Mouse (Mus musculus) testis, postnatal 14 days (tissue): Measurements from ENCODE around the gene Ppp1r12c.

Experiments used
- DNase-seq: peaks from one replicate; pipeline ENCODE4 v3.0.0; 2021; ENCODE audit warnings: low spot score

Gene Ppp1r12c

DNA sequence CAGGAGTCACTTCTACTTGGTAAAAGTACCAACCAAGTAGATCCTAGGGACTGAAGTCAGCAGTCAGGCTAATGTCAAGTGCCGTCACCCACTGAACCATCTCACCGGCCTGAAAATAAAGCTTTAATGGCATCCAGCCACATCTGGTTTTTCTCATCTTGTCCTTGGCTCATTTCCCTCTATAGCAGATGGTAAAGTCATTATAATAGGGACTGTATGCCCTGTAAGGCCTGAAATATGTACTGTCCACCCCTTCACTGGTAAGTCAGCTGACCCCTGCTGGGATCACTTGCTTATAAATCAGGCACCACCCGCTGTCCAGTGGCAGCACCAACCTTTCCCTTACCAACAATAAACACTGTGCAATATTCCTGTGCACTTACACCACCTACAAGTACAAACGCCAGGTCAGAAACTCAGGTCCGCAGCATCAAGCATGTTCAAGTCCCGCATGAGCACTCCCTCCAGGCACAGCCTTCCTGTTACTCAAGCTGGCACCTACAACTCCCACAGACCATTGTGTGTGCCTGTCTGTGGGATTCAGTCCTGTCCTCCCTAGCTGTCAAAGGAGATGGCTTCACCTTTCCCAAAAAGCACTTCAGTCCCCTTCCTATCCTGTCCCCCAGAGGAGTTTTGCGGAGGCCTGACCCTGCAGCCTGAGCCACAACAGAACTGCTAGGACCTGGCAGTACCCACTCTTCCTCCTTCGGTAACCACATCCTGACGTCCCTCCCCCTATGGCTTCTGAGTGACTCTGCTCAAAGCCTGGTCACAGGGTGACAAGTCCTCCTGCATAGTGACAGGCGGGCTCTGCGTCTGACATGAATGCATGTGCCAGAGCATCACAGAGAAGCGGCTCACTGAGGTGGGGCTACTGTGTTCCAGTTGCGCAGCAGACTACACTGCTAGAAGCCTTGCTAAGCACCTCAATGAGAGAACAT, 8.9 kb downstream of the Ppp1r12c start:
- no peak for DNase-seq

DNA sequence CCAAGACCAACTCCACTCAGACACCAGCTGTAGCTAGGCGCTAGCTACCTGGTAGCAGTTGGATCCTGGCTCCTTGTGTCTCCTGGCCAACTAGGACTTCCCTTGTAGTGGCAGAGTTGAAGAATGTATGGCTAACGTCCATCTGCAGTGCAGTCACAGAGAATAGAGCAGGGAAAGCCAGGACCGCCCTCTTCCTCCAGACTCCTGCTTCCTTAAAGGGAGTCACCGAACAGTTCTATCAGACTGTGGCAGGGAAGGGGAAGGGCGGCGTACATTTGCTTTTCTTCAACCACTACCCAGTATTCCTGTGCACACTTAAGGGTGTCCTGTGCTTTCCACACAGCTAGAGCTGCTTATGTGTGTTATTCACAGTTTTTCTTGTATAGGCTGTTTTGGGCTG, 10.2 kb downstream of the Ppp1r12c start:
- peak; percentile 51 for DNase-seq

DNA sequence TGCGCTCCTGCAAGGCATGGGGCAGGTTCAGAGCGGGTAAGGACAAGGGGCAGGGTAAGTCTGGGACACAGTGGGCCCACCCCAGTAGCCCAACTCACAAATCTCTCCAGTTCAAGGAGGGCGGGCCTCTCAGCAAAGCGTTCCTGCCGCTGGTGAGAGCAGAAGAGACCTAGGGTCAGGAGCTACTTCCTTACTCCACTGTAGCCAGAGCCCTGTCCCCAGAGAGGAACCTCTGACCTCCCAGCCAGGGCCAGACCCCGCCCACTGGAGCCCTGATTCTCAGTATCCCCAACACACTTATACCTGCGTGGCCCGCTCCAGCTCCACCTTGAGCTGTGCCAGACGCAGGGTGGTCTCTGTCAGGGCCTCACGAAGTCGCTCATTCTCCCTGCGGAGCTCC, 19.2 kb downstream of the Ppp1r12c start:
- DNase-seq = no peak

DNA sequence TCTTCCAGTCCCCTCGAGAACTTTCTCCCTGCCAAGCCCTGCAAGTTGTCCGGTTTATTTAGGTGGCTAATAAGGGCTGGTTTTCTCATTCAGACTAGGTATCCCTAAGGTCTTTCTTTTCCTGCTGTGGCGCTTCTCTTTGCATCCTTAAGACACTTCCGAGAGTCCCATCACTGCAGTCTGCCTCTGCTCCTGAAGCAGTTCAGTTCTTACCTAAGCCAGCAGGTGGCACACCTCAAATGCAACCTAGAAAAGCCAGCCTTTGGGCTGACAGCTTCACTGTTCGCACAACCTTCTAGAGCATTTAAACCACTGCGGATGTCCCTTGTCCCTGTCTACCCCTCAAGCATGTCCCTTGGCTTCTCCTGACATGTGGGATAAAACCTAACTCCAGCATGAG, 21.8 kb downstream of the Ppp1r12c start:
- DNase-seq = no peak

DNA sequence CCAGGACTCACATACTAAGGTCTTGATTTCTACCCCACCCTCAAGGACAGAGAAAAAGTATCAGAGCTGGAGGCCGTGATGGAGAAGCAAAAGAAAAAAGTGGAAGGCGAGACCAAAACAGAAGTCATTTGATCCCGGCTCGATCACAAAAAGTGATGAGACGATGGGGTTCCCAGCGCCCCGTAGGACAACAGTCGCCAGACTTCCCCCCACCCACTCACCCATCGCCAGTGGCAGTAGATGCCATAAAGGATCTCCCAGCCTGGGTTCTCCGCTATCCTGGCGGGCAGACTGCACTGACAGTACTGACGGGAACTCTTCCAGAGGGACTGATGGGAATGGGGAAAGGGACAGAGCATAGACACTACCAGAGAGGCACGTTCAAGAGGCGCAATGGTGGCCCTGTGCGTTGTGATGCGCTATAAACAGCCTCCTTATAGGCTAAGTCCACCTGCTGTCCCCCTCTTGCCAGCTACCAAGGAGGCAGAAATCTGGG, 22.6 kb downstream of the Ppp1r12c start:
- no peak for DNase-seq

DNA sequence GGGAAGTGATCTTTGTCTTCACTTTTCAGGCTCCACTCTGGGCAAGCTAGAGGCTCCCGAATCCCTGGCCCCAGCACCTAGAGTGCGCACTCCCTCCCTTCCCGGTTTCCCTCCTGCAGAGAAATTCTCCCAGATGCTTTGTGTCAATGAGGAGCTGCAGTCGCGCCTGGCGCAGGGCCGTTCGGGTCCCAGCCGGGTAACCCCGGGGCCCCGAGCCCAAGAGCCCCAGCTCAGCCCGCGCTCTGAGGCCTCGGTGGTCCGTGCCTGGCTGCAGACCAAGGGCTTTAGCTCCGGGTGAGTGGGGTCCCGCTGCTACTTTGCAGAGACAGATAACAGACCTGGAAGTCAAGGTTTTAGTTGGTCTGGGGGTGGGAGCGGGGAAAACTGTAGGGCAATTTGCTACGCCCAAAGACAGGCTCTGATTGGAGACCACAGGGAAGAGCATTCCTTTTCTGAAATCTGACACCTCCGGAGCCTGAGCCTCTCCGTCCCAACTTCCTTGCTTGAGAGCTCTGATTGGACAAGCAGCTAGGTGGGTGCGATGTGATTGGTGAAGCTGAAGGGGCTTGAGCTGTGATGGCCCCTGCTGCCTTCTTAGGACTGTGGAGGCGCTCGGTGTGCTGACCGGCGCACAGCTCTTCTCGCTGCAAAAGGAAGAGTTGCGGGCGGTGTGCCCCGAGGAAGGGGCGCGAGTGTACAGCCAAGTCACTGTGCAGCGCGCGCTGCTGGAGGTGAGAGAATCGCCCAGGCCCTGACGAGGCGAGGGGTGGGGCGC, 23.3 kb downstream of the Ppp1r12c start:
- peak; percentile 85 for DNase-seq

DNA sequence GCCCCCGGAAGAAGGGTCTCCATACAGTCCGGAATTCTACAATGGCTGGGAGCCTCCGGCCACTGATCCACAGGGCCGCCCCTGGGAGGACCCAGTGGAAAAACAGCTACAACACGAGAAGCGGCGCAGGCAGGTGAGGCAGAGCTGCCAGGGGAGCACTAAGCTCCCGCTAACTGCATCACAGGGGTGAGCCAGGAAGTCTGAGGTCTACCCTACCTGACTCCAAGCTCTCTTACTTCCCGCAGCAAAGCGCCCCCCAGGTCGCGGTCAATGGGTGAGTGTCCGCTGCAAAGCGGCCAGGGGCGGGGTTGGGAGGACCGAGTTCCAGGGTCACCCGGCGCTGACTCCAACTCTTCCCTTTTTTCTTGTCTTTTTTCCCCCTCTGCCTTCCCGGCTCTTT, 27.5 kb downstream of the Ppp1r12c start:
- DNase-seq = no peak

DNA sequence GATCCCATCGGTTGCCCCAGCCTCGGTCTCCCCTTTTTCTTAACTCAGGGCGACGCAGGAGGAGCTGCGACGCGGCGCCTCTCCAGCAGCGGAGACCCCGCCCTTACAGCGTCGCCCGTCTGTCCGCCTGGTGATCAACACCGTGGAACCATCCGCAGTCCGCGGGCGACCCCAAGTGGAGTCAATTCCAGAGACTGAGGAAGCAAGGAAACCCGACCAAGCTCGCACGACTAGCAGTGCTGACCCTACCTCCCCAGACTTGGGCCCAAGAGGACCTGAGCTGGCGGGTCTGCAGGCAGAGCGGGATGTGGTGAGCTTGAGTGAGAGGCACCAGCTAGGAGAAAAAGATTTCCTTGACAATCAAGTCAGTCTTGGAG, 30.3 kb downstream of the Ppp1r12c start:
- peak; percentile 51 for DNase-seq

DNA sequence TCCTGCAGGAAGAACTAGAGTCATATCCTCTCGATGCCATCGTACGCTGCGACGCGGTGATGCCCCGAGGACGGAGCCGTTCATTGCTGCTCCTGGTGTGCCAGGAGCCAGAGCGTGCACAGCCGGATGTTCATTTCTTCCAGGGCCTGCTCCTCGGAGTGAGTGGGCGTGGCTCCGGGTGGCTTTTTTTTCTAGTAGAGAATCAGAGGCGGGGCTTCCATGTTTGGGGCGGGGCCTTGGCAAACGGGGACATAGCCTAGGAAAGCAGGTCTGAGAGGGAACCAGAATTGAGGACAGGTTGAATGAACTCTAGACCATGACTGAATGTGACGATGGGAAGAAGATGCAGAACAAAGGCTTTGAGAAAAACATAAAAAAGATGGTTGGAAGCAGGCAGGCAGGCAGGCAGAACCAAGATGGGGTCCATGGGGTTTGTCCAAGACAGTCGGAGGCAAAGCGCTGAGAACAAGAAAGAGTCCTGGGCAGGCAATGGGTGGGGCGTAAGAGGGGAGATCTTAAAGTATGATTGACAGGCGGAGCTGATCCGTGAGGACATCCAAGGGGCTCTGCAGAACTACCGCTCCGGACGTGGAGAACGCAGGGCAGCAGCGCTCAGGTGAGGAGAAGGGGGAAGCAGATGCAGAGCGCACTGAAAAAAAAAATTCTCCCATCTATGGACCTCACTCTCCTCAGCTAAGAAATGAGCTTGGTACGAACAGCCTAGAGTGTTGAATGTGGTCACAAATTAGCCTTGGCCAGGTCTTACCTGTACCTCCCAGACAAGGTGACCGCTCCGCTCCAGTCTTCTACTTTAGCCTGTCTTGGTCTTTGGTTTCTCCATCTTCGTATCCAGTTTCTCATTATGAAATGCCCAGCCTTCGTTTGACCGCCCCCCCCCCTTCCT, 31.0 kb downstream of the Ppp1r12c start:
- peak; percentile 56 for DNase-seq

DNA sequence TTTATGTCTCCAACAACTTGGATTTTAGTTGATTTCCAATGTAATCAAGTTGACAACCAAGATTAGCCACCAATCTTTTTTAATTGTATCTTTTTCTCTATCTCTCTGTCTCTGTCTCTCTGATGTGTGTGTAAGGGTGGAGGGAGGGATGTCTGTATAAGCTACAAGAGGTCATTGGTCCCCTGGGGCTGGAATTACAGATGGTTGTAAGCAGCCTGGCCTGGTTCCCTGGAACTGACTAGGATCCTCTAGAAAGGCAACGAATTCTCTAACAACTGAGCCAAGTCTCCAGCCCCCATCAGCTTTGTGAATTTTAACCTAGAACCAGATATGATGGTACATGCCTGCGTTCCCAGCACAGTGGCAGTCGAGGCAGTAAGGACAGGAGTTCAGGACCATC, 33.7 kb downstream of the Ppp1r12c start:
- DNase-seq = no peak

DNA sequence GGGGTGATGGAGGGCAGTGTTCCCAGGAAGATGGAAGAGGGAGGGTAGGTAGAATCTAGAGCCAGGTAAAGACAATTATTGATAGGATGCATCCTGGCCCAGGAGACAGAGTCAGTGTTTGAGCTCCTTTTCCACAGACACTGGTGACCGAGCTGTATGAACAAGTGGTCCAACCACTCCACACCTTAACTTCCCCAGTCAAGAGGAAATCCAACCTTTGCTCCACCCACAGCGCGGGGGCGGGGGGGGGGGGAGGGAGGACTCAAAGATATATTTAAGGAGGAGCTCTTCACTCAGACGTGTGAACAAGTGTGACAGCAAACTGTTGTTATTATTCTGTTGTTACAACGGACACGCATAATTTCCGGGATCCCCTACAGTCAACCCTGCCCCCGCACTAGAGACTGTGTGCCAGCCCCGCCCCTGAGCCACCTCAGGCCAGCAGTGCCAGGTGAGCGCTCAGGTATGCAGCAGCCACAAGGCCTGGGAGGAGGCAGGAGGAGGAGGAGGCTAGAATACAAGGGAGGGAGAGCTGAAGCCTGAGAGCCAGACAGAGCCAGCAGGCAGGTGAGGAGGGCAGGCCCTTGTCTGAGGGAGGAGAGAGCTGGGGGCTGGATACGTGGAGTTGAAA, 37.2 kb downstream of the Ppp1r12c start:
- no peak for DNase-seq

DNA sequence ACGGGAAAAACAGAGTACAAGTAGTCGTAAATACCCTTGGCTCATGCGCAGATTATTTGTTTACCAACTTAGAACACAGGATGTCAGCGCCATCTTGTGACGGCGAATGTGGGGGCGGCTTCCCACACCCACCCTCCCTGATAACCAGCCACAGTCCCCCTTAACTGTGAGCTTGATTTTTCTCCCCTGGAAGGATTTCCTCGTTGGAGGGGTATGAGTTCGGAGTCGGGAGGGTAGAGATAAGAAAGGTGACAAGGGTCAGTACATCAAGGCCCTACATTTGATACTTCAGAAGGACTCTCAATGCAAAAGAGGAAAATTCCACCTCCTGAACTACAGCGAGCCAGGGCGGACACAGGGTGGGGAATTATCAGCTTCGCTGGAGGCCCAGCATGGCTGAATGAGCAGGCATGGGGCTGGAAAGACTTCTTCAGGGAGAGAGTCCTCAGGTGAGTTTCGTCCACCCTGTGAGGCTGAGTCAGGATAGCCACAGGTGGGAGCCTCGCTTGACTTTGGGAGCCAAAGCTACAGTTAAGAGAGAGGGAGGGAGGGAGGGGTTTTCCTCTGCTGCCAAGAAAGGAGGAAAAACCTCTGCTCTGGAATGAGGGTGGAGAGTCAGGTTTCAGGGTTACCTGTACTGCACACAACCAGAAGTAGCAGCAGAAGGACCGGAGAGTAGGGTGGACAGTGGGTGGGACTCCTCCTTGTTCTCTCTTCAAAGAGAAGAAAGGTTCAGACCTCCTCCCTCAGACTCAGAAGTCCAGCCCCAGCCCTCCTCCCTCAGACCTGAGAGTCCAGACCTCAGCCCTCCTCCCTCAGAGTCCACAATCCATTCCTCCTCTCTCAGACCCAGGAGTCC, 40.7 kb downstream of the Ppp1r12c start, which contains the start of gene Eps8l1:
Gene Eps8l1 (plus strand): TSS at position 99 of the 859 bp plus-strand sequence.
- DNase-seq = no peak

DNA sequence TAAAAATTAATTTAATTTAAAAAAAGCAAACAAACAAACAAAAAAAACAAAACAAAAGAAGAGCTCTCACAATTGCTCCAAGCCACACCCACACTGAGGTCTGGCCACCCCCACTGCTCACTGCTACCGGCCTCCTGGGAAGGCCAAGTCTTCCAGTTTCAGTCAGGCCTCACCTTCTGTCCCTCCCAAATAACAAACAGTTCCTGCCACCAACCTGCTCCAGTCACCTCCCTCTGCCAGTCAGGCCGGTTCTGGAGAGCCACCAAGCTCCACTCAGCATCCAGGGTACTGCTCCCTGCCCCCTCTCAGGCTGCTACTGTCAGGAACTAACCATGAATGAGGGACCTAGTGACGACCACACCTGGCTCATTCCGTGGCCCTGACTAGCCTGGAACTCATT, 48.8 kb downstream of the Ppp1r12c start:
- no peak for DNase-seq

DNA sequence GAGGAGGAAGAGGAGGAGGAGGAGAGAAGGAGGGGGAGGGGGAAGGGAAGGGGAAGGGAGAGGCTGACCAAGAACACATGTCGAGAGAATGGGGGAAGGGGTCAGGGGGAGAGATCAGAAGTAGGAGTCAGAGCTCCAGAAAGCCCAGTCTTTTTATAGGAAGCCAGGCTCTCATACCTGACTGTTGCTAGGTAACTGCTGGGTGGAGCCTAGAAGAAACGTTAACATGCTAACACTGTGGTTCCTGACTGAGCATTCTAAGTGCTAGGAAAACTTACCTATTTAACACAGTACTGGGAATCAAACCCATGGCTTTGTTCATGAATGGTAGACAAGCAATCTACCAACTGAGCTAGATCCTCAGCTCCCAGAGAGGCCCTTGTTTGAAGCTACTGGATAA, 52.3 kb downstream of the Ppp1r12c start:
- DNase-seq = no peak

DNA sequence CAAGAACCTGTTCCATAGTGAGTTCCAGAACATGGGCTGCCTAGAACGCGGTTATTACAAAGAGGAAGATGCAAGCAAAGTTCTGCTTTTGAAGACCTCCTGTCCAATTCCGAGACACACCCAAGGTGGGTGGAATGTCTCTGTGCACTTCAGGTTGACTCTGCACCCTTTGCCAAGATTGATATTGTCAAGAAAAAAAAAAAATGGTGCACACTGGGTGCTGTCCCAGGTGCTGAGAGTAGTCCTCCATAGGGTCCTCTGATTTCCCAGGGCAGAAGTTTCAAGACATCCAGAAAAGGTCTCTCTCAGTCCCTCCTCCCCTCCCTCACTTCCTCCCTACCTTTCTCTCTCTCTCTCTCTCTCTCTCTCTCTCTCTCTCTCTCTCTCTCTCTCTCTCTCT, 53.0 kb downstream of the Ppp1r12c start:
- no peak for DNase-seq

DNA sequence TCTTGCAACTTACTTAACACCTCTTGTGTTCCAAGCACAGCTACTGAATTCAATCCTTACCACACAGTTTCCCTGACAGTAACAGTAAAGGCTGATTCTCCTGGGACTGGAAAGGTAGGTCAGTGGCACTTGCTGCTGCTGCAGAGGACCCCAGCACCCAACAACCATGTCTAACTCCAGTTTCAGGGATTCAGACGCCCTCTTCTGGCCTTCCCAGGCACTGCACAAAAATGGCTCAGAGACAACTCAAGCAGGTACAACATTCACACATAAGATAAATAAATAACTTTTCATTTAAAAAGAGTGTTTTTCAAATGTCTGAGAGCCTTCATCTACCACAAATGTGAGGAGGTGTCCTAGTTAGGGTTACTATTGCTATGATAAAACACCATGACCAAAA, 54.3 kb downstream of the Ppp1r12c start:
- no peak for DNase-seq

DNA sequence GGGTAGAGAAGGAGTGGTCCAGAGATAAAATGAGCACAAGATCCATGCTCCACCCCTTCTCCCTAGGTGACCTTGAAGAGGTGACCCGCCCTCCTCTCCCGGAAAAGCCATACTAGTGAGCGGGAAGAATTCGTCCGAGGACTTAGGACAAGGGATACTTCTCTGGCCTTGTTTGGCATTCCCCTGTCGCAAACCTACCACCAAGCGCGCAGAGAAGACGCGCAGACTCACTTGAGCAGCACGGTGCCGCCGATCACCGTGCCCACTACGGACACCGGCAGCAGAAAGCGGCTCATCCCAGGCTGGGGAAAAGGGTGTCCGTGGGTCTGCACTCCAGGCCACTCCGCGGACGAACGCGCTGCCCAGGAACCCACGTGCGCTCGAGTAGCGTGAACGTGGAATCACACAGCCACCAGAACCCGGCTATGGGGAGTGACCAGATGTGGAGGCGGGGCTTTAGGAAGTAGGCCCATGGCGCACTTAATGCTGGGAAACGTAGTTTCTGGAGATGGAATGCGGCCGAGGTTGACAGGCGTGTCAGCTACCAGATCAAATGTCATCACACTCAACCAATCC, 56.2 kb downstream of the Ppp1r12c start, which contains the start of gene Rdh13:
Gene Rdh13 (minus strand): TSS at position 434 of the 576 bp plus-strand sequence.
- DNase-seq = peak; percentile 85

DNA sequence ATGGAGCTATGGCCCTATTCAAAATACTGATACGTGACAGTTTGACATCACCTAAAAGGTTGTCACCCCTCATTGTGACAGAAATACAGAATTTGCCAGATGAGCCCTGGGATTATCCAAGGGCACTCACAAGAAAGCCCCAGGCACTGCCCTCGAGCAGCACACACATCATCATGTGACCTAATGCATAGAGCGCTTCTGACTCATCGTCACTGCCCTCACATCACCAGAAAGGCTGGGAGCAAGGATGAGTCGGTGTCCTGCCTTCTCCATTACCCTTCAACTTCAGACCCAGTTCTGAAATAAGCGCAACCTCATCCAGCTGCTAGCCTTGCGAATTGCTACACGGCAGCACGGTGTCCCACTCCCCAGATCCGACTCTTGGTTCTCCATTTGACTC, 60.9 kb downstream of the Ppp1r12c start:
- DNase-seq = no peak

DNA sequence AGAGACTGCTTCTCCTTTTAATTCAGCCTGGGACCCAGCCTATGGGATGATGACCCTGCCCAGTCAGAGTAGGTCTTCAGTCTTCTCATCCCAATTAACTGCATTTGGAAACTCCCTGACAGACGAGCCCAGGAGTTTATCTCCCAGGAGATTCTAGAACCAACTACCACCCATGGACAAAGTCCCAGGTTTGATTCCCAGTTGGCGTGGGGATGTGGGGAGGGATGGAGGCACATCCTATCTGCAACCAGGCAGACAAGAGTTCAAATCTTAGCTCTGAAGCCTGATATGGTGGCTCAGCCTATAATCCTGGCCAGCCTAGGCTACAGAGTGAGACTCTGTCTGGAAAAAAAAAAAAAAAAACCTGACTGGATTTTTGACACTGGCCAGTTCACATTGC, 63.8 kb downstream of the Ppp1r12c start:
- no peak for DNase-seq

DNA sequence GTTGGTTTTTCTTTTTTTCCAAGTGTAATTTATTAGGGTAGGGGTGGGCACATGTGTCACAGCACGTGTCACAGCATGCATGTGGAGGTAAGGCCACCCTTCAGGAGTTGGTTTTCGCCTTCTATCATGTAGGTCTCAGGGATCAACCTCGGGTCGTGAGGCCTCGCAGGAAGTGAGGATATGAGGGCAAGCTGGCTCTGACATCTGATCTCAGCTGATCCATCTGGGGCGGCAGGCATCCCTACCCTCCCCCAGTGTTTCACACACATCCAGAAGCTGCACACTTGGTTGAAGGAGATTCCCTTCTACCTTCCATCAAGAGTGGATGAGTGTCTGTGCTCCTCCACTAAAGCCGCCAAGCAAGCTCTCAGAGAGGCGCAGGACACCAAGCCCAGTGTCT, 69.5 kb downstream of the Ppp1r12c start:
- DNase-seq = no peak
